Mouse (Mus musculus) neural tube, embryonic 14.5 days (tissue): Measurements from ENCODE around the gene Mrpl17. TPM values are rescaled to one million over a fixed set of nuclear protein-coding genes. Genes with fewer than 3 reads are reported as not detected.

Experiments used
- ATAC-seq: fragments of 200-750 bp; cut with Nextera tagmentation; 2 replicates; pipeline ENCODE4 v1.8.0; 2017; ENCODE audit warnings: low read depth, mild to moderate bottlenecking, moderate TSS enrichment, moderate library complexity
- H3K27ac ChIP-seq: fragments of 300-500 bp; sonication (generic); 2 replicates; pipeline ENCODE4 v1.5.1; 2014; ENCODE audit warnings: low read depth, mild to moderate bottlenecking, control low read depth, low read length, moderate library complexity, mixed read lengths
- H3K27me3 ChIP-seq: fragments of 300-500 bp; sonication (generic); 2 replicates; pipeline ENCODE4 v1.6.1; 2014; ENCODE audit warnings: low read length; ENCODE audit not compliant: control insufficient read depth, insufficient read depth
- H3K36me3 ChIP-seq: fragments of 300-500 bp; sonication (generic); 2 replicates; pipeline ENCODE4 v1.6.1; 2014; ENCODE audit warnings: low read length, mixed read lengths; ENCODE audit not compliant: control insufficient read depth, insufficient read depth
- H3K4me1 ChIP-seq: fragments of 300-500 bp; sonication (generic); 2 replicates; pipeline ENCODE4 v1.6.1; 2014; ENCODE audit warnings: low read length; ENCODE audit not compliant: control insufficient read depth, insufficient read depth
- H3K4me2 ChIP-seq: fragments of 300-500 bp; sonication (generic); 2 replicates; pipeline ENCODE4 v1.6.1; 2014; ENCODE audit warnings: mild to moderate bottlenecking, low read depth, low read length, control low read depth
- H3K4me3 ChIP-seq: fragments of 300-500 bp; sonication (generic); 2 replicates; pipeline ENCODE4 v1.5.1; 2014; ENCODE audit warnings: low read depth, low read length, control low read depth, mixed read lengths
- H3K9ac ChIP-seq: fragments of 300-500 bp; sonication (generic); replicated peaks from 2 replicates; pipeline ENCODE4 v1.6.1; 2014; ENCODE audit warnings: low read depth, mild to moderate bottlenecking, control low read depth, low read length, mixed read lengths
- H3K9me3 ChIP-seq: fragments of 300-500 bp; sonication (generic); 2 replicates; pipeline ENCODE4 v1.6.1; 2016; ENCODE audit warnings: low read length; ENCODE audit not compliant: control insufficient read depth
- WGBS: fragments of 180-500 bp; shearing (Covaris S2); extraction: QIAGEN DNeasy Blood & Tissue Kit; methylation state at CpG from one replicate; pipeline ENCODE4 v1.1.7; 2014; 5-methylcytosine and 5-hydroxymethylcytosine counted together
- polyA plus RNA-seq: library from polyadenylated mRNA; unstranded; fragments of >200 nt; fragmentation: Nextera tagmentation; extraction: Ambion mirVana; gene quantifications from 2 replicates; pipeline ENCODE4 v1.2.1, GENCODE M21; 2014

The Mrpl17 gene
- polyA plus RNA-seq, 1 experiment from 2014 or later, result 186 TPM

DNA sequence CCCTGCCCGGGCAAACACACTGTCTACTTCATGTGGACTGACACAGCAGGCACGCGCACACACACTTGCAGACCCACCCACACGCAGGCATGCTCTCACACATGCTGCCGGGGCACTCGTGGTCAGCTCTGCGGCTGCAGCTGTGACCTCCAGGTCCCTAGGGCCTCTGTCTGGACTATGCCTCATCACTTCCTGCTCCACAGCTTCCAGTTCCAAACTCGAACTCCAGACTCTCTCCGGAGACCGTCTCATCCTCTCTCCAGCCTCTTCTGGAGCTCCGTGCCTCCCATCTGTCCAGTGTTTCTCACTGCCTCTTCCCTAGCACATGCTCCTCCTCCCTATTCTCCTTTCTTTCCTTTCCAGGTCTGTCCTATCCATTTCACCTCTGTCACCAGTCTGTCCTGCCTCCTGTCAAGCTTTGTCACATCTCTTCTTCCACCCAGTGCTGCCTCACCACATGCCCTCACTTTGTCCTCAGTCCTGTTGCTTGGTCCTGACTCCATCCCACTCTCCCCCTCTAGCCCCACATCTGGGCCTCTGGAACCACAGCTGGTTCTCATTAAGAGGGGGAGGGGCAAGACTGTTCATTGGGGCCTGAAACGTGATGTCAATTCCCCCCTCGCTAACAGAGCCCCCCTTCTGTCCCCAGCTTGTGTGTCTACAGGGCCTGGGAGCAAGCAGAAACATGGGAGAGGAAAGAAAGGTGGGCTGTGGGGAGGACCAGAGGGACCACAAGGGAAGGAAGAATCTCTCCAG is 32.9 kb downstream of the Mrpl17 start:
- Histone ChIP-seq H3K9me3 (no peaks in the 10 kb centered on the region), H3K4me2 (peak overlapping the region; percentile 24; the same call in 1 of the 2 replicates), H3K27me3 (no peaks in the 10 kb centered on the region), H3K36me3 (peaks cover 41% of the 10 kb centered on the region), H3K27ac (peak overlapping the region; percentile 56; the same call in 1 of the 2 replicates), H3K4me1 (peaks cover 26% of the 10 kb centered on the region), H3K9ac (0 out of 2 replicates have a peak overlapping the region, but pooled peaks have one; percentile 4), H3K4me3 (no peak overlapping the region)
- 40% methylated on average over 13 of the region's 13 CpGs for WGBS
- peak; percentile 54; the same call in 1 of the 2 replicates for ATAC-seq

DNA sequence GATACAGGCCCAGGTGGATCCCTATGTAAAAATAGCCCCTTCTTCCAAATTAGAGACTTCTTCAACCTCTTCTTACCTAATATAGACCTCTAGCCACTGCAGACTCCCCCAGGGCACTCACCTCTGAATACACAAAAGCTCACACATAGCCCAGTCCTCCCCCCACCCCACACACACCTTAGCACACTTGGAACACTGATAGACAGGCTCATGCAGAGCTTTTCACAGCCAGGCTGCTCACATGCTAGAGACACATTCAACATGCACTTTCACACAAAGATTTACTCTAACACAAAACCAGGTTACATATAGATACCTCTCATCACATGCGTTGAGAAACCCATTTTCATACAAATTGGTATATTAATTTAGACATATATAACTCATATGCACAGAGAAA is 33.6 kb downstream of the Mrpl17 start:
- Histone ChIP-seq H3K9ac (no peak overlapping the region), H3K9me3 (no peaks in the 10 kb centered on the region), H3K4me1 (peaks cover 26% of the 10 kb centered on the region), H3K27ac (no peak overlapping the region), H3K36me3 (peaks cover 41% of the 10 kb centered on the region), H3K27me3 (no peaks in the 10 kb centered on the region), H3K4me3 (no peak overlapping the region), H3K4me2 (no peak overlapping the region)
- no peak for ATAC-seq
- 86% methylated on average over 1 of the region's 1 CpGs for WGBS

DNA sequence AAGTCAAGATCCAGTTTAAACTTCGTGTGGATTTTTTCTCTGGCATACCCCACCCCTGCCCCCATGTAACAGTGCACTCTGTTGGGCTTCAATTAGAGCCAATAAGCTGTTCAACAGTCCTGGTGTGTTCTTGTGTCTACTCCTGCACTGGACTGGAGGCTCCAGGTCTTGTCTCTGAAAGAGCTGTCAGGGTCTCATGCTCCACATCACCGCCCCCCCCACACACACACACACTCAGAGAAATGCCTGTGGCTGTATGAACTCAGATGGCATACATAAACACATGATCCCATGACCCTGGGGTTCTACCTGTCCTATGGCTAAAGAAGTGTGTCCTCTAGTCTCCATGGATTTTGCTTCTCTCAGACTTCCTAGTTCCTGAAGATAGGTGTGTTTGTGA is 34.9 kb downstream of the Mrpl17 start:
- H3K9me3 ChIP-seq, result no peaks in the 10 kb centered on the region
- no peak overlapping the region for H3K9ac ChIP-seq

DNA sequence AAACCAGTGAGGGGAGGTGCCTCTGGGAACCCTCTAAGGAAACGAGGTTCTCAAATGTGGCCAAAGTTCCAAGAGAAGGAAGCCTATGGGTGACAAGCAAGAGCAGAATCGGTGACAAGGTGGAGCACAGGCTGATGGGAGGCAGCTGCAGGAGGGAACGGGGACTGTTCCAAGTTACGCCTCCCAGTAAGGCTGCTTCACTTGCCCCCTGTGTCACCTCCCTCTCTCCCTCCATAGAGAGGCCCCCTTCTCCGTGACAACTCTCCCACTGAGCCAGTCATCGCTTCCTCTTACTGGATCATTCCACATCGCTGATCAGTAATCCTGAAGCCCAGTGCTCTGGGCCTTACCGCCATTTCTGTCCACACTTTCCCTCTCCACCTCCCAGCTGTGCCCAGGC is 36.2 kb downstream of the Mrpl17 start:
- WGBS, result 44% methylated on average over 8 of the region's 8 CpGs
- Histone ChIP-seq H3K4me1 (peaks cover 32% of the 10 kb centered on the region), H3K36me3 (peaks cover 40% of the 10 kb centered on the region)

More for the DNA sequence above, 34.9 kb downstream of the Mrpl17 start:
- H3K4me2 ChIP-seq, result no peak overlapping the region
- H3K4me3 ChIP-seq, result no peak overlapping the region
- 91% methylated on average over 2 of the region's 2 CpGs for WGBS
- H3K4me1 ChIP-seq, result peaks cover 26% of the 10 kb centered on the region
- no peak overlapping the region for H3K27ac ChIP-seq
- H3K27me3 ChIP-seq, result no peaks in the 10 kb centered on the region
- H3K36me3 ChIP-seq, result peaks cover 44% of the 10 kb centered on the region
- no peak for ATAC-seq

DNA sequence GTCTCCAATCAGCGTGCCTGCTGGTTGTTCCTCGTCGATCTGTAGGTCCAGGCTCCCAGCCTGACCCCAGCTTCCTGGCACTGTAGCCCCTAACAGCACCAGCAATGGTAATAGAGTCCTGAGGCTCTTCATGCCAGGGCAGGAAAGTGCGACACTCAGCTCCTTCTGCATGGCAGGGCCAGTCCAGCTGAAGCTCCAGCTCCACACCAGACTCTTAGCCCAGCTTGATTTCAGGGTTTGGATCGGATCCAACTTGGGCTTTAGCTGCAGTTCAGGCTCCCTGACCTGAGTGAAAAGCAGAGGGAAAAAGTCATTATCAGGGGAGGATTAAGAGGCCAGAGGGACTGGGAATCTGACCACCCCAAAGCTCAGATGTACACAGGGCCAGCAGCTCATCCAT is 37.9 kb downstream of the Mrpl17 start:
- WGBS, result 86% methylated on average over 5 of the region's 5 CpGs
- Histone ChIP-seq H3K9ac (no peak overlapping the region), H3K27me3 (no peaks in the 10 kb centered on the region), H3K4me3 (no peak overlapping the region), H3K4me2 (no peak overlapping the region), H3K36me3 (peaks cover 43% of the 10 kb centered on the region), H3K9me3 (no peaks in the 10 kb centered on the region), H3K4me1 (peaks cover 24% of the 10 kb centered on the region), H3K27ac (no peak overlapping the region)
- no peak for ATAC-seq

More for the DNA sequence above, 36.2 kb downstream of the Mrpl17 start:
- Histone ChIP-seq H3K9me3 (no peaks in the 10 kb centered on the region), H3K9ac (no peak overlapping the region), H3K4me3 (no peak overlapping the region), H3K4me2 (no peak overlapping the region), H3K27ac (no peak overlapping the region), H3K27me3 (no peaks in the 10 kb centered on the region)
- ATAC-seq, result no peak

DNA sequence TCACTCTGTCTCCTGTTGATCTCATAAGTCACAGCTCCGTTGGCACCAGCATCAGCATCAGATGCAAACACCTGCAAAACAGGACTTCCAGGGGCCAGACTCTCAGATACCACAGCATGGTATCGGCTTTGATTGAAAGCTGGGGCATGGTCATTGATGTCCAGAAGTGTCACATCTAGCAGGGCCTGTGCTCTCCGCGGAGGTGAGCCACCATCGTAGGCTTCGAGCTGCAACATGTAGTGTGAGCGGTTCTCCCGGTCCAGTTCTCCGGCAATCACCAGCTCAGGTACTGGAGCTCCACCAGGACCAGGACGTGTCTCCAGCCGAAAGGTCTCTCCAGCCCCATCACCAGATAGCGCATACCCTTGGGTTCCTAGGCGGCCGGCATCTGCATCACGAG is 38.6 kb downstream of the Mrpl17 start:
- H3K4me1 ChIP-seq, result peaks cover 23% of the 10 kb centered on the region
- no peak overlapping the region for H3K9ac ChIP-seq
- no peak overlapping the region for H3K27ac ChIP-seq
- whole genome bisulfite sequencing, result 97% methylated on average over 15 of the region's 15 CpGs
- H3K9me3 ChIP-seq, result no peaks in the 10 kb centered on the region
- H3K4me3 ChIP-seq, result no peak overlapping the region
- ATAC-seq, result no peak
- no peak overlapping the region for H3K4me2 ChIP-seq
- no peaks in the 10 kb centered on the region for H3K27me3 ChIP-seq
- H3K36me3 ChIP-seq, result peaks cover 50% of the 10 kb centered on the region

DNA sequence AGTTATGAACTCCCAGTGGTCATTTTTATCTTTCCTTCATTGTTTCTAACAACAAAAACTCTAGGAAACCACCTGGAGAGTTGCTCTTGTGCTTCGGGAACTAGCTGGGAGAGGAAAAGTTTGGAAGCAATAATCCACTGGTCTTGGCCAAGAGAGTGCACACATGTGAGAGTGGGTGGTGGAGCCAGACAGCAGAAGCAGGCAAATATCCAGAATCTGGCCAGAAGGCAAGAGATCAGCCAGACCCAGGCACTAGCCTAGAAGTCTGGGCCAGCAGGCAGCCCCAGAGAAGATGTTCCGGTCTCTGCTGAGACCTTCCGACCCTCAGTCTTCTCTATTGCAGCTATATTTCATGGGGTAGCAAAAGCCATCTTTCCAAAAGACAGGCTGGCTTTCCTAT is 40.9 kb downstream of the Mrpl17 start:
- no peak overlapping the region for H3K9ac ChIP-seq
- H3K9me3 ChIP-seq, result no peaks in the 10 kb centered on the region
- ATAC-seq, result no peak
- peaks cover 19% of the 10 kb centered on the region for H3K4me1 ChIP-seq
- no peak overlapping the region for H3K4me3 ChIP-seq
- no peaks in the 10 kb centered on the region for H3K27me3 ChIP-seq
- H3K27ac ChIP-seq, result no peak overlapping the region
- no peak overlapping the region for H3K4me2 ChIP-seq
- peaks cover 68% of the 10 kb centered on the region for H3K36me3 ChIP-seq
- 94% methylated on average over 3 of the region's 3 CpGs for WGBS

DNA sequence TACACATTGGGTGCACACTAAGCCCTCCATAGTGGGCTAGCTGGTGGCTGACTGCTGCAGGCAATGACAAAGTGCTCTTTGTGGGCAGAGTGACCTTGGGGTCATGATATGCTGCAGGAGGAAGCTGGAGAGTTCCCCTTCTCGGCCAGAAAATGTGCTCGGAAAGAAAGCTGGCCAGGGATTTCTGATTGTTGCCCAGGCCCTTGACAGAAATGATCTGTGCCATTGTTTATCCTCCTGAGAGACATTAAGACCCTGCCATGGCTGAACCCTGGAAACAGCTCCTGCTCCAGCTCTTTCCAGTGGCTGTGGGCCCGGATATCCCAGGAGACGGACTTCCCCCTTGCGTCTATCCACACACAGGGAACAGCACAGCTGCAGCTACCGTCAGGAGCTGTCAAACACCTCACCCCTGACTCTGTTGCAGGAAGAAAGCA is 43.2 kb downstream of the Mrpl17 start:
- Histone ChIP-seq H3K9me3 (no peaks in the 10 kb centered on the region), H3K4me2 (no peak overlapping the region), H3K9ac (no peak overlapping the region), H3K4me1 (peaks cover 19% of the 10 kb centered on the region), H3K27ac (peak overlapping the region; percentile 40), H3K27me3 (no peaks in the 10 kb centered on the region), H3K36me3 (peaks cover 83% of the 10 kb centered on the region), H3K4me3 (no peak overlapping the region)
- ATAC-seq, result peak; percentile 5; the same call in 1 of the 2 replicates
- WGBS, result 16% methylated on average over 6 of the region's 6 CpGs

DNA sequence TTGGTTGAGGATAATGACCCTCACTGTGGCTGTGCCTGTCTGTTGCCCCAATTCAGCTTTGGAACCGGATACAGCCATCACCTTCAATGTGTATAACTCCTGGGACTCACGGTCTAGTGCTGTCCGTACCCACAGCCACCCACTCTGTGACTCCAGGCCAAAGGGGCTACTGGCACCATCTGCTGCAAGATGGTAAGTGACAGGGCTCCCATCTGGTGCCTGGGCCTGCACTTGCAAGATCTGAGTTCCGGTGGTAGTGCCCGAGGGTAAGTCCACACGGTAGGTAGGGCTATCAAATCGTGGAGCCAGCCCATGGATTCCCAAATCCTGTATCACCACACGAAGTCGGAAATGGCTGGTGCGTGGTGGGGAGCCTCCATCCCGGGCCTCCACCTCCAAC is 46.6 kb downstream of the Mrpl17 start:
- Histone ChIP-seq H3K9ac (no peak overlapping the region), H3K4me2 (no peak overlapping the region), H3K36me3 (peaks cover 76% of the 10 kb centered on the region), H3K4me3 (no peak overlapping the region), H3K9me3 (no peaks in the 10 kb centered on the region), H3K27me3 (no peaks in the 10 kb centered on the region), H3K4me1 (peaks cover 11% of the 10 kb centered on the region), H3K27ac (no peak overlapping the region)
- no peak for ATAC-seq
- 84% methylated on average over 11 of the region's 11 CpGs for WGBS
